Mouse (Mus musculus): Measurements from ENCODE around the gene Supt4a.

GRCm38 (mm10) chr11:87778100-87778765 lies 40.9 kb downstream of the Supt4a start:
- TF ChIP-seq CTCF (IDR thresholded peaks at IDR 0.05; ENCODE audit: insufficient read depth, low read length): no peak
- TF ChIP-seq POLR2A (IDR thresholded peaks at IDR 0.05; ENCODE audit: borderline replicate concordance, extremely low read depth, low read depth, low read length): no peak
